Mouse (Mus musculus): ENCODE results near the gene 1600002K03Rik.

GRCm38 (mm10) chr10:80162716-80163299, 9.9 kb upstream of the 1600002K03Rik start:
- TF ChIP-seq POLR2A (IDR thresholded peaks at IDR 0.05; ENCODE audit: extremely low read depth, insufficient read depth, low read length) (no peak), CTCF (IDR thresholded peaks at IDR 0.05; ENCODE audit: low read depth, low read length) (no peak)

Measured in liver, adult 2 months (tissue).